Mouse (Mus musculus): ENCODE measurements around the gene I0C0044D17Rik. TPM values are rescaled to one million over a fixed set of nuclear protein-coding genes. Genes with fewer than 3 reads are reported as not detected.

I0C0044D17Rik gene
- polyA plus RNA-seq, 1 experiment from 2014 or later = not detected

DNA sequence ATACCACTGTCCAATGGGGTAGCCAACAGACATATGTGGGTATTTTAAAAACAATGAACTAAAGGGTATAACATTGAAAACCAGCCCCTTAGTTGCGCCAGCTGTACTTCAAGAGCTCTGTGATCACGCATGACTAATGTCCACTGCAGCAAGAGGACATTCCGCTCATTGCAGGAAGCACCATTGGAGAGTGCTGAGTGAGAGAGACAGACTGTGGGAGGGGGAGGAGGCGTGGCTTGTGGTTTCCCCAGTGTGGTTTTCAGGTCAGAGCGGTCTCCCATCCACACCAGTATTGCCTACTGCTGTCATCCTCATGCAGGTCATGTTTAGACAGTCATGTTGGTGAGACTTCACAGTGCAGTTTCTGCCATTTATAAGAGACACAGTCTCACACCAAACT lies 12.9 kb upstream of the I0C0044D17Rik start:
- H3K36me3 ChIP-seq (ENCODE audit: control insufficient read depth, insufficient read depth) = no peaks in the 10 kb centered on the region
- no peaks in the 10 kb centered on the region for H3K27me3 ChIP-seq (ENCODE audit: control insufficient read depth, insufficient read depth, low read depth, low read length)
- no peak overlapping the region for H3K4me2 ChIP-seq (ENCODE audit: low read depth, low read length)
- no peak for ATAC-seq (ENCODE audit: low read depth)
- no peak overlapping the region for H3K9ac ChIP-seq (ENCODE audit: low read depth, low read length)
- no peak overlapping the region for H3K4me3 ChIP-seq (ENCODE audit: low read depth, low read length)
- 15% methylated on average over 5 of the region's 5 CpGs for WGBS (ENCODE audit: insufficient replicate concordance)
- no peak overlapping the region for H3K27ac ChIP-seq (ENCODE audit: low read length)
- H3K4me1 ChIP-seq (ENCODE audit: control insufficient read depth, low read depth, low read length) = no peaks in the 10 kb centered on the region
- no peaks in the 10 kb centered on the region for H3K9me3 ChIP-seq (replicated peaks; ENCODE audit: control insufficient read depth, low read length)

- ATAC-seq (ENCODE audit: low read depth) = no peak
- no peak overlapping the region for H3K4me3 ChIP-seq (ENCODE audit: low read depth, low read length)
- H3K27ac ChIP-seq (ENCODE audit: low read length) = no peak overlapping the region
- H3K36me3 ChIP-seq (ENCODE audit: control insufficient read depth, insufficient read depth) = no peaks in the 10 kb centered on the region
- no peaks in the 10 kb centered on the region for H3K9me3 ChIP-seq (replicated peaks; ENCODE audit: control insufficient read depth, low read length)
- 55% methylated on average over 4 of the region's 4 CpGs for WGBS (ENCODE audit: insufficient replicate concordance)
- no peak overlapping the region for H3K4me2 ChIP-seq (ENCODE audit: low read depth, low read length)
- H3K9ac ChIP-seq (ENCODE audit: low read depth, low read length) = no peak overlapping the region
- H3K4me1 ChIP-seq (ENCODE audit: control insufficient read depth, low read depth, low read length) = no peaks in the 10 kb centered on the region
- H3K27me3 ChIP-seq (ENCODE audit: control insufficient read depth, insufficient read depth, low read depth, low read length) = no peaks in the 10 kb centered on the region
Observed at GRCm38 (mm10) chr4:98834782-98835181, 11.1 kb upstream of the I0C0044D17Rik start.

- H3K36me3 ChIP-seq (ENCODE audit: control insufficient read depth, insufficient read depth) = no peaks in the 10 kb centered on the region
- WGBS (ENCODE audit: insufficient replicate concordance) = 17% methylated on average over 1 of the region's 1 CpGs
- no peaks in the 10 kb centered on the region for H3K27me3 ChIP-seq (ENCODE audit: control insufficient read depth, insufficient read depth, low read depth, low read length)
- H3K4me1 ChIP-seq (ENCODE audit: control insufficient read depth, low read depth, low read length) = no peaks in the 10 kb centered on the region
- no peak for ATAC-seq (ENCODE audit: low read depth)
- H3K4me2 ChIP-seq (ENCODE audit: low read depth, low read length) = no peak overlapping the region
- H3K27ac ChIP-seq (ENCODE audit: low read length) = no peak overlapping the region
- H3K9ac ChIP-seq (ENCODE audit: low read depth, low read length) = no peak overlapping the region
- no peak overlapping the region for H3K4me3 ChIP-seq (ENCODE audit: low read depth, low read length)
- H3K9me3 ChIP-seq (replicated peaks; ENCODE audit: control insufficient read depth, low read length) = no peaks in the 10 kb centered on the region
Observed at GRCm38 (mm10) chr4:98831726-98832125, 8.1 kb upstream of the I0C0044D17Rik start.

- WGBS (ENCODE audit: insufficient replicate concordance) = 32% methylated on average over 3 of the region's 3 CpGs
- no peak overlapping the region for H3K4me3 ChIP-seq (ENCODE audit: low read depth, low read length)
- no peak overlapping the region for H3K27ac ChIP-seq (ENCODE audit: low read length)
- H3K4me2 ChIP-seq (ENCODE audit: low read depth, low read length) = no peak overlapping the region
- no peaks in the 10 kb centered on the region for H3K36me3 ChIP-seq (ENCODE audit: control insufficient read depth, insufficient read depth)
- H3K9me3 ChIP-seq (replicated peaks; ENCODE audit: control insufficient read depth, low read length) = no peaks in the 10 kb centered on the region
- no peak overlapping the region for H3K9ac ChIP-seq (ENCODE audit: low read depth, low read length)
- ATAC-seq (ENCODE audit: low read depth) = no peak
- no peaks in the 10 kb centered on the region for H3K27me3 ChIP-seq (ENCODE audit: control insufficient read depth, insufficient read depth, low read depth, low read length)
- H3K4me1 ChIP-seq (ENCODE audit: control insufficient read depth, low read depth, low read length) = no peaks in the 10 kb centered on the region
Observed at GRCm38 (mm10) chr4:98826701-98827100, 3.1 kb upstream of the I0C0044D17Rik start.

DNA sequence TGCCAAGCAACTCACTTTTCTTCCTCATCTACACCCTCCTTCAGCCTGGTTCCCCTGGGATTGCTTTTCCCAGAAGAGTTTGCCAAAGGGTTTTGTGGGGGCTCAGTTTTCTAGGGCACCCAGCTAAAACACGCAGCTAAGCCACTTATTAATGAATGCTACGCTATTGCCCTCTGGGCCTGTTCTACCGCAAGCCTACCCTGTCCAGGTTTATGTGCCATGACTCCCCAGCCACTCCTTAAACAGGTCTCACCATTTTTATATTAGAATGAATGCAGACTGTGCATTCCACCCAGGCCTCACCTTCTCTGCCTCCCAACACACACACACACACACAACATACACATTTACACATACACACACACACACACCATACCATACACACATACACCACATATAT lies 593 bp downstream of the I0C0044D17Rik start:
- H3K9me3 ChIP-seq (replicated peaks; ENCODE audit: control insufficient read depth, low read length) = no peaks in the 10 kb centered on the region
- no peak overlapping the region for H3K4me3 ChIP-seq (ENCODE audit: low read depth, low read length)
- peaks cover 7% of the 10 kb centered on the region for H3K27me3 ChIP-seq (ENCODE audit: control insufficient read depth, insufficient read depth, low read depth, low read length)
- H3K9ac ChIP-seq (ENCODE audit: low read depth, low read length) = no peak overlapping the region
- H3K27ac ChIP-seq (ENCODE audit: low read length) = no peak overlapping the region
- H3K36me3 ChIP-seq (ENCODE audit: control insufficient read depth, insufficient read depth) = no peaks in the 10 kb centered on the region
- no peak overlapping the region for H3K4me2 ChIP-seq (ENCODE audit: low read depth, low read length)
- no peak for ATAC-seq (ENCODE audit: low read depth)
- H3K4me1 ChIP-seq (ENCODE audit: control insufficient read depth, low read depth, low read length) = no peaks in the 10 kb centered on the region
- 69% methylated on average over 3 of the region's 3 CpGs for WGBS (ENCODE audit: insufficient replicate concordance)

GRCm38 (mm10) chr4:98822478-98822877 lies 1.2 kb downstream of the I0C0044D17Rik start:
- peaks cover 11% of the 10 kb centered on the region for H3K27me3 ChIP-seq (ENCODE audit: control insufficient read depth, insufficient read depth, low read depth, low read length)
- H3K9me3 ChIP-seq (replicated peaks; ENCODE audit: control insufficient read depth, low read length) = no peaks in the 10 kb centered on the region
- H3K36me3 ChIP-seq (ENCODE audit: control insufficient read depth, insufficient read depth) = no peaks in the 10 kb centered on the region
- WGBS (ENCODE audit: insufficient replicate concordance) = 48% methylated on average over 3 of the region's 3 CpGs
- no peak overlapping the region for H3K27ac ChIP-seq (ENCODE audit: low read length)
- no peak overlapping the region for H3K4me2 ChIP-seq (ENCODE audit: low read depth, low read length)
- H3K9ac ChIP-seq (ENCODE audit: low read depth, low read length) = no peak overlapping the region
- no peak overlapping the region for H3K4me3 ChIP-seq (ENCODE audit: low read depth, low read length)
- H3K4me1 ChIP-seq (ENCODE audit: control insufficient read depth, low read depth, low read length) = no peaks in the 10 kb centered on the region
- ATAC-seq (ENCODE audit: low read depth) = no peak

DNA sequence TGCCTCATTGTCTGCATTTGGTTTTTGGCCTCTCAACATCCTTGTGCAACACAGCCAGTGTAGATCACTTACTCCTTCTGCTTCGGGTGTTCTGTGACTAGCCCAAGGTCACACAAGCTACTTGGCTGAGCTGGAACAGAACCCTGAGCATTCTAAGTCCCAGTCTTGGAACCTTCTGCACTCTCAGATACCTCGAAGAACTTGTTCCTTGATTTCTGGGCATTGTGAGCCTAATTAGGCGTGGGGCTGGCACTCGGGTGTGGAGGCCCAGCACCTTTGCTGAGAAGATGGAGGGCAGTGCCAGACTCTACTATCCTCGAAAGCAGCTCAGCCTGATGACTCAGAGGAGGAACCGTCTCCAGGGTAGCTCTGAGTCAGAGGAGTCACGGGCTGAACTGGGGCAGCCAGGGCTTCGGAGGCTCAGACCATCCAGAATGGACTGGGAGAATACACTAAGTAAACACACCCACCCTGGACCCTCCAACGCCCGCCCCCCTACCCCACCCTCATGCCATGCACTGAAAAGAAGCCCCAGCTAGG lies 4.4 kb downstream of the I0C0044D17Rik start:
- no peaks in the 10 kb centered on the region for H3K36me3 ChIP-seq (ENCODE audit: control insufficient read depth, insufficient read depth)
- no peak overlapping the region for H3K9ac ChIP-seq (ENCODE audit: low read depth, low read length)
- 42% methylated on average over 10 of the region's 10 CpGs for WGBS (ENCODE audit: insufficient replicate concordance)
- ATAC-seq (ENCODE audit: low read depth) = no peak
- H3K9me3 ChIP-seq (replicated peaks; ENCODE audit: control insufficient read depth, low read length) = no peaks in the 10 kb centered on the region
- no peak overlapping the region for H3K4me2 ChIP-seq (ENCODE audit: low read depth, low read length)
- H3K4me1 ChIP-seq (ENCODE audit: control insufficient read depth, low read depth, low read length) = no peaks in the 10 kb centered on the region
- H3K27me3 ChIP-seq (ENCODE audit: control insufficient read depth, insufficient read depth, low read depth, low read length) = peaks cover 29% of the 10 kb centered on the region
- no peak overlapping the region for H3K27ac ChIP-seq (ENCODE audit: low read length)
- no peak overlapping the region for H3K4me3 ChIP-seq (ENCODE audit: low read depth, low read length)

DNA sequence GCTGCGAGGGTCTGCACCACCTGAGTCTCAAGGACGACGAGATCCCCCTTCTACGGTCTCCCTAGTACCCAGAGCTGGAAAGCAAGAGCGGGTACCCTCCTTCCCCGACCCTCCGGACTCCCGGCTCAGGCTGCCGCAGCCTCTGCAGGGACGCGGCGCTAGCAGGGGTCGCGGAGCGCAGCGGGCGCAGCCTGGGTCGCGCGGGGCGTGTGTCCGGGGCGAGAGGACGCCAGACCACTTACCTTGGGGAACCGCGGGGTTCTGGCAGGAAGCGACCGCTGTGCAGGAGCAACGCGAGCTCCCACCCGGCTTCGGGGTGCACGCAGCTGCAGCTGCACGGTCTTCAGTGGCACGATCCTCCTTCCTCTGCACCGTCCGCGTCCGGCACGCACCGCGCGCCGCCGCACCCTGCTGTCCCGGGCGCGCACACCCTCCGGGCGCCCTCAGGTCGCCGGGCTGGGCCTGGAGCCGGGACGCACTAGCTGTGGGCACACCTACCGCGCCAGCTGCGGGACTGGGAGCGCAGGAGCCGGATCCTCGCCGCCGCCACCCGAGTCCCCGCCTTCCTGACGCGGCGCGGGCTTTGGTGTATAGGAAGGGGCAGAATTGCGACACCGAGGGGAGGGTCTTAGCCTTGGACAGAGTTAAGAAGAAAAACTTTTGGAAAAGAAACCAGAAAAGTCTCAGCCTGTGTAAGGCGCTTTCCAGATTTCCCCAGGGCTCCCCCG lies 6.3 kb downstream of the I0C0044D17Rik start, which contains the start of gene Kank4:
TSS of gene Kank4 (minus strand) at position 354 of the 728 bp plus-strand sequence.
- no peaks in the 10 kb centered on the region for H3K9me3 ChIP-seq (replicated peaks; ENCODE audit: control insufficient read depth, low read length)
- H3K36me3 ChIP-seq (ENCODE audit: control insufficient read depth, insufficient read depth) = no peaks in the 10 kb centered on the region
- ATAC-seq (ENCODE audit: low read depth) = no peak; the same call in 1 of the 2 replicates
- peaks cover 29% of the 10 kb centered on the region for H3K27me3 ChIP-seq (ENCODE audit: control insufficient read depth, insufficient read depth, low read depth, low read length)
- no peak within 1 kb of the TSS for H3K9ac ChIP-seq (ENCODE audit: low read depth, low read length)
- H3K27ac ChIP-seq (ENCODE audit: low read length) = no peak within 1 kb of the TSS
- under 1% methylated on average over 67 of the region's 72 CpGs for WGBS (ENCODE audit: insufficient replicate concordance)
- H3K4me3 ChIP-seq (ENCODE audit: low read depth, low read length) = peak within 1 kb of the TSS; percentile 54
- H3K4me2 ChIP-seq (ENCODE audit: low read depth, low read length) = peak within 1 kb of the TSS; percentile 64
- no peaks in the 10 kb centered on the region for H3K4me1 ChIP-seq (ENCODE audit: control insufficient read depth, low read depth, low read length)

DNA sequence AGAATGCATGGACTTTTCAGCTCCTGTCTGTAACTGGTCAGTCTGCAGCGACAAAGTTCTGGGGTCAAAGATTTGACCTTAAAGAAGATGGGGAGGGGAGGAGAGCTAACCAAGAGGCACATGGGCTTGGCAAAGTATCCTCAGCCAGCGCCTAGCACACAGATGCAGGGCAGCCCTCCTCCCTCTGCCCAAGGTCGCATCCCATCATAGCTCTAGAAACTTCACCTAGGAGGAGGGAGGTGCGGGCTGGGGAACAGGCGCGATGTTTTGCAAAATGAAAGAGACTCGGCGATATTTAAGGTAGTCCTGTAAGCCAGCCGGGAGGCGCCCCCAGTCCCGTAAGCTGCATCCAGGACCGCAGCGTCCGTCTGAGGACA lies 6.8 kb downstream of the I0C0044D17Rik start:
- WGBS (ENCODE audit: insufficient replicate concordance) = 6% methylated on average over 14 of the region's 14 CpGs
- Histone ChIP-seq H3K9me3 (replicated peaks; ENCODE audit: control insufficient read depth, low read length) (no peaks in the 10 kb centered on the region), H3K4me1 (ENCODE audit: control insufficient read depth, low read depth, low read length) (no peaks in the 10 kb centered on the region), H3K4me2 (ENCODE audit: low read depth, low read length) (peak overlapping the region; percentile 64), H3K36me3 (ENCODE audit: control insufficient read depth, insufficient read depth) (no peaks in the 10 kb centered on the region), H3K4me3 (ENCODE audit: low read depth, low read length) (peak overlapping the region; percentile 54), H3K9ac (ENCODE audit: low read depth, low read length) (no peak overlapping the region), H3K27me3 (ENCODE audit: control insufficient read depth, insufficient read depth, low read depth, low read length) (peaks cover 29% of the 10 kb centered on the region), H3K27ac (ENCODE audit: low read length) (no peak overlapping the region)
- no peak for ATAC-seq (ENCODE audit: low read depth)
